Mouse (Mus musculus): Measurements from ENCODE around the gene Dnajc28.

Dnajc28 gene

GRCm38 (mm10) chr16:91587730-91588453, 30.9 kb downstream of the Dnajc28 start:
- no peak for DNase-seq

- DNase-seq = no peak
These were observed 32.6 kb downstream of the Dnajc28 start for GRCm38 (mm10) chr16:91586244-91586643.

GRCm38 (mm10) chr16:91585617-91586016, 33.2 kb downstream of the Dnajc28 start:
- DNase-seq = no peak

- no peak for DNase-seq
These were observed 36.5 kb downstream of the Dnajc28 start for GRCm38 (mm10) chr16:91582307-91582706.

- no peak for DNase-seq
These were observed 39.7 kb downstream of the Dnajc28 start for GRCm38 (mm10) chr16:91578980-91579720.

GRCm38 (mm10) chr16:91575151-91575550, 43.7 kb downstream of the Dnajc28 start:
- DNase-seq = peak; percentile 32

GRCm38 (mm10) chr16:91571105-91571504, 47.7 kb downstream of the Dnajc28 start:
- no peak for DNase-seq

GRCm38 (mm10) chr16:91568960-91569359, 49.9 kb downstream of the Dnajc28 start:
- no peak for DNase-seq

GRCm38 (mm10) chr16:91566002-91566401, 52.8 kb downstream of the Dnajc28 start:
- DNase-seq = no peak

GRCm38 (mm10) chr16:91565292-91565951, 53.4 kb downstream of the Dnajc28 start:
- no peak for DNase-seq

GRCm38 (mm10) chr16:91564580-91565291, 54.1 kb downstream of the Dnajc28 start:
- DNase-seq = no peak
